Mouse (Mus musculus) limb, embryonic 10.5 days (tissue): ENCODE data around the gene Unc79. TPM values are rescaled to one million over a fixed set of nuclear protein-coding genes. Genes with fewer than 3 reads are reported as not detected.

ENCODE experiments used
- microRNA-seq: library from miRNA; unstranded; fragments of <30 nt; microRNA quantifications from one replicate; pipeline ENCODE4, GENCODE M21; 2017
- polyA plus RNA-seq: library from polyadenylated mRNA; unstranded; fragments of >200 nt; fragmentation: Nextera tagmentation; extraction: Ambion mirVana; gene quantifications from 2 replicates; pipeline ENCODE4 v1.2.1, GENCODE M21; 2016

Gene Unc79
- polyA plus RNA-seq, 1 experiment from 2014 or later: 0.05 TPM

Small RNA genes within 50 kb of the gene (microRNA-seq; reads per million reads assigned to microRNA genes)
- gene Gm44324: not detected

Other genes starting within 250 kb of the Unc79 start
- gene Itpk1, start 243.9 kb upstream of the Unc79 start, polyA plus RNA-seq: 9.7 and 11.0 TPM in 2 replicates
- gene Moap1, start 205.2 kb upstream of the Unc79 start, polyA plus RNA-seq: 34.8 and 38.8 TPM in 2 replicates
- 11.7 TPM in 2 replicates for gene Tmem251, start 205.1 kb upstream of the Unc79 start, polyA plus RNA-seq
- not detected in 2 replicates for gene Gm28051, start 191.1 kb upstream of the Unc79 start, polyA plus RNA-seq
- 46.1 and 52.2 TPM in 2 replicates for gene Gon7, start 191.1 kb upstream of the Unc79 start, polyA plus RNA-seq
- 55.8 and 56.5 TPM in 2 replicates for gene Ubr7, start 190.9 kb upstream of the Unc79 start, polyA plus RNA-seq
- 29.5 and 33.8 TPM in 2 replicates for gene Gm20604, start 190.2 kb upstream of the Unc79 start, polyA plus RNA-seq
- gene Btbd7, start 70.4 kb upstream of the Unc79 start, polyA plus RNA-seq: 14.4 and 18.2 TPM in 2 replicates
- gene Cox8c, start 49.5 kb upstream of the Unc79 start, polyA plus RNA-seq: not detected in 2 replicates